Mouse (Mus musculus) myocyte (in vitro differentiated cells): ENCODE measurements around the gene Mical2.

Experiments
- E2F4 ChIP-seq: IDR thresholded peaks from one replicate; pipeline ENCODE4 v1.6.1; 2011; ENCODE audit warnings: mild to moderate bottlenecking, control low read depth, moderate library complexity; ENCODE audit not compliant: insufficient read depth
- POLR2A ChIP-seq: IDR thresholded peaks from one replicate; pipeline ENCODE4 v1.6.1; 2011; ENCODE audit warnings: low read depth, mild to moderate bottlenecking, control low read depth, moderate library complexity; ENCODE audit not compliant: insufficient read length
- POLR2AphosphoS2 ChIP-seq: IDR thresholded peaks from one replicate; pipeline ENCODE4 v1.6.1; 2011; ENCODE audit warnings: low read depth, control low read depth; ENCODE audit not compliant: insufficient read length

DNA sequence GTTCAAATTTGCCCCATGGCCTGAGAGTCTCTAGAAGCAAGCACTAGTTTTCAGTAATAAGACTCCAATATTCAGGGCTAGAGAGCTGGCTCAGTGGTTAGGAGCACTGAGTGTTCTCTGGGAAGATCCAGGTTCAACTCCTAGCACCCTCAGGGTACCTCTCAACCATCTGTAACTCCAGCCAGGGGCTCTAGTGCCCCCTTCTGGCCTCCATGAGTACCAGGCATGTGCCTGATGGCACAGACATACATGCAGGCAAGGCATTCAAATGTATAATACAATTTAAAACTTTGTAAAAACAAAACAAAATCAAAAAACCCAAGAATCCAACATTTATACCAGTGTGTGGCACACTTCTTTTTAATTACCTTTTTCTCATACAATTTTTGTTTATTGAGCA lies 75.4 kb downstream of the Mical2 start:
- no peak for TF ChIP-seq E2F4
- TF ChIP-seq POLR2A: no peak
- TF ChIP-seq POLR2AphosphoS2: no peak
